Mouse (Mus musculus) v-Abl transformed pro-B cells (cell line): ENCODE results near the gene Otud7b.

ENCODE experiments used
- in situ Hi-C, 2 experiments: fragments of 400-800 bp; cut with MboI; formaldehyde crosslinking; loops; one replicate each; pipeline ENCODE4 v1.15.1; 2025; ENCODE audit not compliant: unreplicated experiment in 2 of 2

Gene Otud7b

DNA sequence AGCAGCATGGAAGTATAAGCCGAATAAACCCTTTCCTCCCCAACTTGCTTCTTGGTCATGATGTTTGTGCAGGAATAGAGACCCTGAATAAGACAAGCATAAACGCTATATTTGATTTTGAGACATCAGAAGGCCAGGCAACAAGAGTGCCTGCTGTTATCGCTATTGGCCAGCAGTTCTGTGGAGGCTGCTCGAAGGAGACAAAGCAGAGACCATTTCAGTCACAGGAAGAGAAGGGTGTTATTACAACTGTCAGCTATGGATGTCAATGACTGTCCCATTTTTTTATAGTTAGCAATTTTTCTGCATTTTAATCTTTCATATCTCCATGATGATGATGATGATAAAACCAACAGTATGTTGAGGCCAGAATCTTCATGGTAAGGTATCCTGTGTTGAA lies 22.7 kb upstream of the Otud7b start:
- in situ Hi-C loops: loop anchor here in 1 of 2 experiments (10.0 to 25.0 kb wide), 2 partner anchors 133 to 456 kb away; partner anchors contain the start of genes Bola1, Hfe2 and Hist2h2ab

GRCm38 (mm10) chr3:96082100-96082499 lies 22.2 kb upstream of the Otud7b start:
- in situ Hi-C loops: loop anchor here in 1 of 2 experiments (10.0 to 25.0 kb wide), 2 partner anchors 133 to 455 kb away; partner anchors contain the start of genes Bola1, Hfe2 and Hist2h2ab

DNA sequence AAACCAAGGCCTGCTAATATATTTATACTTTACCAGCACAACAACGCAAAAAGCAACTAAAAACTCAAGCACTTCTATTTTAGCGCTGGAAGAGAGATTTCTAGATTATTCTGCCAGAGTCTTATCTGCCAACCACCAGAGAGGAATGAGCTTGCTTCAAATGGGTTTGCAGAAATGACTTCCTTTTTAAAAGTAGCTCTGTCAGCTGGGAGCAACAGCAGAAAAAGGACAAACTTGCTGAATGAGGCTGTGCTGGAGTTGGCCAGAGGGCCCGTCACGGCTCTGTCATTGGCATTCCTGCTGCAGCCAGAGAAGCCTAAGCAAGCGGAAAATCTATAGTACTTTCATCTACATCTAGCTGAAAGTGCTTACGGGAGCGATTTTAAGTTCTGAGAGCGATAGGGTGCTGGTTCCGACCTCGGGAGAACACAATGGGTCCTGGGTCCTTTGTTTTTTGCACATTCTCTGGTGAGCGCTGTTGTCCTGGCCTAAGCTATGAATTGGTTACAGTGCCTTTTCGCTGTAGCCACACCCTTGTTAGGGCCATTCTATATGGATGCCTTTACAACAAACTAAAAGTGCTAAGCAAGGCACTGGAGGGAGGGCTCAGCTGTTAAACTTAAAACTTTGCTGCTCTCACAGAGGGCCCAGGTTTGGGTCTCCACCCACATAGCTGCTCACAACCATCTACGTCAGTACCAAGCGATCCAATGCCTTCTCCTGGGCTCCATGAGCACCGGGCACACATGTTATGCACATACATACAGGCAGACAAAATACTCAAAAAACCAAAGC lies 21.4 kb upstream of the Otud7b start:
- in situ Hi-C loops: loop anchor here in 1 of 2 experiments (10.0 to 25.0 kb wide), 2 partner anchors 132 to 454 kb away; partner anchors contain the start of genes Bola1, Hfe2 and Hist2h2ab

- in situ Hi-C loops: loop anchor here in 1 of 2 experiments (10.0 to 25.0 kb wide), 2 partner anchors 131 to 453 kb away; partner anchors contain the start of genes Bola1, Hfe2 and Hist2h2ab
These were observed 20.1 kb upstream of the Otud7b start for GRCm38 (mm10) chr3:96084146-96084755.

- in situ Hi-C loops: loop anchor here in 1 of 2 experiments (5.0 to 25.0 kb wide), 3 partner anchors 60 to 450 kb away; partner anchors contain the start of genes Bola1, Hfe2 and Hist2h2ab
These were observed 17.1 kb upstream of the Otud7b start for GRCm38 (mm10) chr3:96087219-96087618.

GRCm38 (mm10) chr3:96087801-96088200 lies 16.5 kb upstream of the Otud7b start:
- in situ Hi-C loops: loop anchor here in 1 of 2 experiments (5.0 to 25.0 kb wide), 3 partner anchors 60 to 450 kb away; partner anchors contain the start of genes Bola1, Hfe2 and Hist2h2ab

GRCm38 (mm10) chr3:96089882-96090489 lies 14.3 kb upstream of the Otud7b start:
- in situ Hi-C loops: loop anchor here (5.0 to 25.0 kb wide), 4 partner anchors 57 to 447 kb away; partner anchors contain the start of genes Bola1 (in 1 of the 2), Hfe2 (in 1 of the 2) and Hist2h2ab (in 1 of the 2)

- in situ Hi-C loops: loop anchor here (5.0 to 25.0 kb wide), 3 partner anchors 56 to 446 kb away; partner anchors contain the start of gene Hfe2 (in 1 of the 2)
These were observed 13.2 kb upstream of the Otud7b start for GRCm38 (mm10) chr3:96091146-96091545.

DNA sequence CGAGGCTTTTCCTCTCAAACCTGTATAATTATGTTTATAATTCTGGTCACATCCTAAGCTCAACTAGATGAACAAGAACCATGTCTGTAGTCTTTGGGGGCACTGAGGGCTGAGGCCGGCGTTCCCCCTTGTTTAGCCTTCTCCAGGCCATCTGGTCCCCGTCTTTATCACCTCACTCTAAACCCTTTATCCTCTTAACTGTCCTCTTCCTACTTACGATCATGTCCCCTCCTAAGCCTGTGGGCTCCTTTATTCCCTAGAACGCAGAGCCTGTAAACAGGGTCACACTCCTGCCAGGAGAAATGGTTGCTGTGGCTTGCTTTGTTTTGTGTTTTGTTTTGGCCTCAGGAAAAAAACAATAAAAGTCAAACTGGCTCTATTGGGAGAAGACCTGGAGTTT lies 12.4 kb upstream of the Otud7b start:
- in situ Hi-C loops: loop anchor here (5.0 to 25.0 kb wide), 3 partner anchors 55 to 445 kb away; partner anchors contain the start of gene Hfe2 (in 1 of the 2)

GRCm38 (mm10) chr3:96093509-96093908 lies 10.8 kb upstream of the Otud7b start:
- in situ Hi-C loops: loop anchor here (5.0 to 25.0 kb wide), 3 partner anchors 54 to 444 kb away; partner anchors contain the start of gene Hfe2 (in 1 of the 2)

GRCm38 (mm10) chr3:96094203-96094602 lies 10.1 kb upstream of the Otud7b start:
- in situ Hi-C loops: loop anchor here (5.0 to 25.0 kb wide), 3 partner anchors 53 to 443 kb away; partner anchors contain the start of gene Hfe2 (in 1 of the 2)

DNA sequence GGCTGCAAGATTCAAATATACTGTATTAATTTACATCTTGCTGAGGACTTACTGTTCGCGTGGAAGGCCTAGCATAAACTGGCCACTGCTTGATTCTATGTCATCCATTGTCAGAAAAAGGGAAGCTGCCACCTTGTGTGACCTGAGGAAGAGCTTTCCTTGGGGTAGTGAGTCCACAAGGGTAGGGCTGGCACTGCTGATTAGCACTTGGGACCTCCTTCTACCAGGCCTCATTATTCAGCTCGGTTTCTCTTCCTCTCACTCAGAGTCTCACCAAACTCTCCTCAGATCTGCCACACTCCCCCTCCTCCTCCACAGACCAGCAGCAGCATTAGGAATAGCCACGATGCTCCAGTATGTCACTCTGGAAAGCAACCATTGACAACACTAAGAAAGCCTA lies 6.2 kb upstream of the Otud7b start:
- in situ Hi-C loops: loop anchor here in 1 of 2 experiments (25.0 kb wide), 1 partner anchor 439 kb away; the partner anchor contains the start of gene Hfe2

DNA sequence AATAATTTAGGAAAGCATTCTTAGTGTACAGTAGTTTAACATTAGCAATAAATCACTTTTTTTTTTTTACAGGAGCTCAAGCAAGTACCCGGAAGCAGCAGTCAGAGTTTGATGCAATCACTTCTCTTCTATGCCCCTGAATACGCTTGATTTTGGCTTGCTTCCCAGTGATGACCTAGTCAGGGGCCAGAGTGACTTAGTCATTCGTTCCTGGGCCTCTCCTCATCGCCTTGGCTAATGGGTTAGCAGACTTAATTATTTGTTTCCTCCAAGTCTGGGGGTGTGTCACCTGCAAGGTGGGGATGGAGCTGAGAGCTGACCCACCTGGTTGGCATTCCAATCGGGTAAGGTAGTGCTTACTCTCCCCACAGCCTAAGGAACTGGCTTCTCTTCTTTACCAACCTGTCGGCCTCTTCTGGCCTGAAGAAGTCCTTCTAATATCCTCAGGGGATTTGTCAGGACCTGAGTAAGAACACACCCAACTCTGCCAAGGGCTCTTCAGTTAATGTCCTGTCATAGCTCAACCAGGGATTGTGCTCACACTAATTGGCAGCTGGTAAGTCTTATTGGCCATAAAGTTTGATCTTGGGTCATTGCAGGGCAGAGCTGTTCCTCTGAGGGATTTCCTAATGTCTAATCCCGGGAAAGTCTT lies 5.6 kb upstream of the Otud7b start:
- in situ Hi-C loops: loop anchor here in 1 of 2 experiments (25.0 kb wide), 1 partner anchor 439 kb away; the partner anchor contains the start of gene Hfe2

- in situ Hi-C loops: no loop called here
These were observed 2.0 kb upstream of the Otud7b start for GRCm38 (mm10) chr3:96102100-96102872.

GRCm38 (mm10) chr3:96103901-96104260 lies 446 bp upstream of the Otud7b start:
- in situ Hi-C loops: no loop called here

DNA sequence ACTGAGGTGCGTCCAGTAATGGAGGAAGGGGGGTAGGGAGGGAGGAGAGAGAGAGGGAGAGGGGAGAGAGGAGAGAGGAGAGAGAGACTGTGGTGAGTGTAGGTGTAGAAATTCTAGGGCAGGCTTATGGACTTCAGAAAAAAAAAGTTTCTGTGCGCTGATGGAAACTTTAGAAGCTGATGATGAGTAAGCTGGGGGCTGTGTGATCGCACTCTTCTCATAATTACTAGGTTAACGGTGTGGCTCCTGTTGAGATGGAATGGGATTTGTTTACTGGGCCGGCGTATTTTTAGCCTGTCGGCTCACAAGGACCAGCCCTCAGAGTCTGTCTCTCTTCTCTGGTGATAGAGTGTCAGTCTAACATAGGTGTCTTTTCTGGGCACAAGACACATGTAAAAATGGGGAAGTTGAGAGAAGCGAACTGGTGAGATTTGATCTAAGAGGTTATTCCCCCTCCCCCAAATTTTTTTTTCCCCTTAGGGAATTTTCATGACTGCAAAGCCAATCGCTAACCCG lies 963 bp downstream of the Otud7b start:
- in situ Hi-C loops: no loop called here

DNA sequence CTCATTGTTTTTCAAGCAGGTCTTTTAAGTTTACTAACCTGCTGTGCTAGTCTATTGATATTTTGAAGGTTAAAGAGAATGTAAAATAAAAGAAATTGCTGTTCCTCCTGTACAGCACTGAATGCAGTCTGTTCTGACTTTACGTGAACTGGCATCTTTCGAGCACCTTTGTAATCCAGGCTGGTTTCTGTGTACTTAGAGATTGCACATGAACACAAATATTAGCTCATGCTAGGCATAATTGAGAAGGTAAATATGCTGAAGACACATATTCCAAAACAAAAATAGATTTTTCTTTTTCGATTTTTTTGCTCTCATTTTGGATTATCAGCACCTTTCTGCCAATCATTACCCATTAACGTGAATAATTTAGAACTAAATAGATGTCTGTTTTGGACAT lies 1.8 kb downstream of the Otud7b start:
- in situ Hi-C loops: no loop called here

DNA sequence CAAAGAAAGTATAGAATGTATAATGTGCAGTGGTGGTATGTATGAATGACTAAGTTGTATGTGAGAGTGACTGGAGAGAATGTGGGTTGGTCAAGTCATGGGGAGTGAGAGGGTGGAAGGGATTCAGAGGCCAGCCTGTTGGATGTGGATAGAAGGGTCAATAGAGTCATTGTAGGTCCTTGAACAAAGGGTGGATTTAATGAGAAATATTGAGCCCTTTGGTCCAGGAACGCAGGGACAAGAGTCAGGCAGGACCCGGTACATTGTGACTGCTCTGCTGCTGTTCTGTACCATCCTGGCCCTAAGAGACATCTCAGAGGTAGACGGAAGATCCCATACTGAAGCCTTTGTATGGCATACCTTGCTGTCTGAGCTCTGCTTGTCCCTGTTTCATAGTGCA lies 4.0 kb downstream of the Otud7b start:
- in situ Hi-C loops: no loop called here

DNA sequence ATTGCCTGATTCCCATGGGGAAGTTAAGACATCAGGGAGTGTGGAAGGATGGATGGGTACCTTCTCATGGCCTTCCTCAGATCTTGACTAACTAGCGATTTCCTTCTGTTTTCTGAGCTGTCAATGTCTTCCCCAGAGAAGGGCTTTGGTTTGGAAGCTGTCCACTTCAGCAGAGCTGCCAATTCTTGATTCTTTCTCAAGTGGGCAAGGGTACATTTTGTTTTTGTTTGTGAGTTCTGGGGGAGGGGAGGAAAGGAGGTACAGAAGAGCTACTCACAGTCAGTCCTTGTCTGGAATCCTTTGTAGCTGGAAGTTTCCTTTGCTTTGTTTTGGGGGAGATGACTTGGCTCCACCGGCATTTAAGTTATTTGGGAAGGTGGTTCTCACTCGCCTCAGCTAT lies 8.9 kb downstream of the Otud7b start:
- in situ Hi-C loops: no loop called here
